Comparison of ENCODE assay signal across 8 mouse cellular contexts in genomic region chr1:66386751-66387452, GRCm38 (mm10).
A peak's percentile ranks its signal among the peaks of the same experiment; 100 is the strongest.
DNase-seq lines count a peak whose midpoint lies in the region; ATAC-seq and TF ChIP-seq lines count a peak whose summit lies in the region.

No protein-coding gene starts in this region.

- H3K27me3 ChIP-seq in kidney, embryonic 15.5 days = no peaks in the 10 kb centered on the region
- no peaks in the 10 kb centered on the region for H3K27me3 ChIP-seq in hindbrain, embryonic 10.5 days (ENCODE audit: insufficient read depth, poor library complexity, severe bottlenecking)
- H3K27me3 ChIP-seq in intestine, embryonic 16.5 days (replicated peaks; ENCODE audit: control insufficient read depth, insufficient read depth, low read length) = no peaks in the 10 kb centered on the region
- no peaks in the 10 kb centered on the region for H3K27me3 ChIP-seq in thymus, adult 2 months (ENCODE audit: control insufficient read depth, insufficient read depth, low read length)

- 0 out of 2 replicates have a peak, but pooled peaks have one; percentile 18 for ATAC-seq in kidney, embryonic 15.5 days (replicated peaks; ENCODE audit: low FRiP score)
- ATAC-seq in intestine, embryonic 16.5 days = no peak

- H3K9ac ChIP-seq in kidney, embryonic 15.5 days = no peak overlapping the region
- no peak overlapping the region for H3K9ac ChIP-seq in intestine, embryonic 16.5 days (ENCODE audit: low read depth, low read length)

- no peak for TF ChIP-seq POLR2A in thymus, adult 2 months (IDR thresholded peaks at IDR 0.05; ENCODE audit: control insufficient read depth, extremely low read depth, insufficient read depth, low read length, poor library complexity)

- no peak overlapping the region for H3K4me2 ChIP-seq in kidney, embryonic 15.5 days
- no peak overlapping the region for H3K4me2 ChIP-seq in intestine, embryonic 16.5 days (ENCODE audit: low read depth, low read length)

- no peak overlapping the region for H3K27ac ChIP-seq in kidney, embryonic 15.5 days
- H3K27ac ChIP-seq in hindbrain, embryonic 10.5 days = peak overlapping the region; percentile 86
- no peak overlapping the region for H3K27ac ChIP-seq in intestine, embryonic 16.5 days (ENCODE audit: low read length)
- H3K27ac ChIP-seq in thymus, adult 2 months (ENCODE audit: control insufficient read depth, insufficient read depth, low read length) = no peak overlapping the region

- 70% methylated on average over 10 of the region's 10 CpGs for WGBS in kidney, embryonic 15.5 days
- 34% methylated on average over 10 of the region's 10 CpGs for WGBS in hindbrain, embryonic 10.5 days
- WGBS in intestine, embryonic 16.5 days = 66% methylated on average over 10 of the region's 10 CpGs
- 92% methylated on average over 10 of the region's 10 CpGs for WGBS in thymus, adult 2 months

- DNase-seq in kidney, adult 11 months = no peak
- peak; percentile 60 for DNase-seq in hindbrain, embryonic 10.5 days (ENCODE audit: low spot score)
- DNase-seq in mesoderm, embryonic 11.5 days (ENCODE audit: low read depth, low spot score) = peak; percentile 55
- DNase-seq in telencephalon, adult 2 months (ENCODE audit: low read depth, low spot score) = peak; percentile 87
- no peak for DNase-seq in thymus, adult 2 months
- DNase-seq in lung, postnatal 14 days = no peak

- no peaks in the 10 kb centered on the region for H3K9me3 ChIP-seq in kidney, embryonic 15.5 days (replicated peaks)
- no peaks in the 10 kb centered on the region for H3K9me3 ChIP-seq in hindbrain, embryonic 10.5 days
- H3K9me3 ChIP-seq in intestine, embryonic 16.5 days (ENCODE audit: control insufficient read depth, low read length) = no peaks in the 10 kb centered on the region

- no peaks in the 10 kb centered on the region for H3K36me3 ChIP-seq in kidney, embryonic 15.5 days
- no peaks in the 10 kb centered on the region for H3K36me3 ChIP-seq in hindbrain, embryonic 10.5 days
- no peaks in the 10 kb centered on the region for H3K36me3 ChIP-seq in intestine, embryonic 16.5 days (ENCODE audit: control insufficient read depth, insufficient read depth, low read length)
- no peaks in the 10 kb centered on the region for H3K36me3 ChIP-seq in thymus, adult 2 months (ENCODE audit: control insufficient read depth, insufficient read depth, low read length)

- TF ChIP-seq CTCF in thymus, adult 2 months (IDR thresholded peaks at IDR 0.05; ENCODE audit: borderline replicate concordance, control insufficient read depth, extremely low read depth, insufficient read depth, low read length, poor library complexity) = no peak

- no peaks in the 10 kb centered on the region for H3K4me1 ChIP-seq in kidney, embryonic 15.5 days
- H3K4me1 ChIP-seq in hindbrain, embryonic 10.5 days (replicated peaks) = peaks cover 23% of the 10 kb centered on the region
- H3K4me1 ChIP-seq in intestine, embryonic 16.5 days (ENCODE audit: control insufficient read depth, insufficient read depth, low read length) = no peaks in the 10 kb centered on the region
- no peaks in the 10 kb centered on the region for H3K4me1 ChIP-seq in thymus, adult 2 months (replicated peaks; ENCODE audit: control insufficient read depth, insufficient read depth, low read length)

- no peak overlapping the region for H3K4me3 ChIP-seq in kidney, embryonic 15.5 days (replicated peaks)
- H3K4me3 ChIP-seq in hindbrain, embryonic 10.5 days = peak overlapping the region; percentile 47
- no peak overlapping the region for H3K4me3 ChIP-seq in intestine, embryonic 16.5 days (ENCODE audit: low read length)
- H3K4me3 ChIP-seq in thymus, adult 2 months (ENCODE audit: control insufficient read depth, insufficient read depth, low read length) = no peak overlapping the region

Comparison
In these comparisons a context has a peak if more than half of its experiments do, and no peak if none do; other contexts are left out.
1. DNase-seq: peak in hindbrain, embryonic 10.5 days (single experiment), mesoderm, embryonic 11.5 days (single experiment) and telencephalon, adult 2 months (single experiment); none in kidney, adult 11 months (single experiment), thymus, adult 2 months (single experiment) and lung, postnatal 14 days (single experiment).